Comparison of ENCODE assay signal across 8 mouse cellular contexts in genomic region chr19:4213524-4213974, GRCm38 (mm10). TPM values are rescaled to one million over a fixed set of nuclear protein-coding genes. Genes with fewer than 3 reads are reported as not detected.
A peak's percentile ranks its signal among the peaks of the same experiment; 100 is the strongest.
DNase-seq lines count a peak whose midpoint lies in the region; ATAC-seq and TF ChIP-seq lines count a peak whose summit lies in the region.

No protein-coding gene starts in this region.

- peaks cover 69% of the 10 kb centered on the region for H3K27me3 ChIP-seq in heart, embryonic 11.5 days (ENCODE audit: control insufficient read depth, insufficient read depth, low read length)
- H3K27me3 ChIP-seq in hindbrain, embryonic 15.5 days: peaks cover 56% of the 10 kb centered on the region
- H3K27me3 ChIP-seq in liver, embryonic 12.5 days (replicated peaks): peaks cover 99% of the 10 kb centered on the region
- no peaks in the 10 kb centered on the region; the same call in 1 of the 2 replicates for H3K27me3 ChIP-seq in stomach, postnatal 0 days (ENCODE audit: control insufficient read depth, insufficient read depth, low read length)

- peak overlapping the region; percentile 100 for H3K4me2 ChIP-seq in heart, embryonic 11.5 days
- peak overlapping the region; percentile 97 for H3K4me2 ChIP-seq in hindbrain, embryonic 15.5 days
- peak overlapping the region; percentile 77 for H3K4me2 ChIP-seq in liver, embryonic 12.5 days
- H3K4me2 ChIP-seq in stomach, postnatal 0 days (replicated peaks; ENCODE audit: low read depth): peak overlapping the region; percentile 97

- H3K27ac ChIP-seq in heart, embryonic 11.5 days (ENCODE audit: low read depth, low read length): no peak overlapping the region
- H3K27ac ChIP-seq in hindbrain, embryonic 15.5 days (replicated peaks): no peak overlapping the region
- no peak overlapping the region for H3K27ac ChIP-seq in liver, embryonic 12.5 days
- peak overlapping the region; percentile 93 for H3K27ac ChIP-seq in stomach, postnatal 0 days (replicated peaks)

- no peak for TF ChIP-seq CTCF in stomach, postnatal 0 days (IDR thresholded peaks at IDR 0.05; ENCODE audit: low read depth)

- no peaks in the 10 kb centered on the region for H3K36me3 ChIP-seq in heart, embryonic 11.5 days (ENCODE audit: control insufficient read depth, insufficient read depth, low read length)
- no peaks in the 10 kb centered on the region for H3K36me3 ChIP-seq in hindbrain, embryonic 15.5 days
- H3K36me3 ChIP-seq in liver, embryonic 12.5 days: no peaks in the 10 kb centered on the region
- H3K36me3 ChIP-seq in stomach, postnatal 0 days (ENCODE audit: control insufficient read depth, insufficient read depth, low read length): no peaks in the 10 kb centered on the region

- 6% methylated on average over 9 of the region's 9 CpGs for WGBS in heart, embryonic 11.5 days (ENCODE audit: insufficient replicate concordance)
- 4% methylated on average over 9 of the region's 9 CpGs for WGBS in hindbrain, embryonic 15.5 days
- 6% methylated on average over 9 of the region's 9 CpGs for WGBS in liver, embryonic 12.5 days (ENCODE audit: insufficient replicate concordance)
- WGBS in stomach, postnatal 0 days: 12% methylated on average over 9 of the region's 9 CpGs

- DNase-seq in heart, postnatal 4 days: no peak
- DNase-seq in adipocyte (ENCODE audit: low spot score): peak; percentile 78
- peak; percentile 55 for DNase-seq in stomach, postnatal 0 days (ENCODE audit: low spot score)
- DNase-seq in T-cell, adult 2 months (ENCODE audit: low spot score): no peak

- no peak overlapping the region; the same call in 1 of the 2 replicates for H3K9ac ChIP-seq in heart, embryonic 11.5 days (ENCODE audit: low read depth, low read length)
- no peak overlapping the region for H3K9ac ChIP-seq in hindbrain, embryonic 15.5 days
- no peak overlapping the region for H3K9ac ChIP-seq in liver, embryonic 12.5 days
- peak overlapping the region; percentile 91 for H3K9ac ChIP-seq in stomach, postnatal 0 days (ENCODE audit: low read length)

- H3K4me3 ChIP-seq in heart, embryonic 11.5 days (ENCODE audit: low read depth, low read length): peak overlapping the region; percentile 67; the same call in 1 of the 2 replicates
- no peak overlapping the region for H3K4me3 ChIP-seq in hindbrain, embryonic 15.5 days
- H3K4me3 ChIP-seq in liver, embryonic 12.5 days: peak overlapping the region; percentile 57
- peak overlapping the region; percentile 79 for H3K4me3 ChIP-seq in stomach, postnatal 0 days (ENCODE audit: low read depth, low read length)

- no peaks in the 10 kb centered on the region for H3K9me3 ChIP-seq in heart, embryonic 11.5 days (replicated peaks; ENCODE audit: control insufficient read depth, low read length)
- H3K9me3 ChIP-seq in hindbrain, embryonic 15.5 days: no peaks in the 10 kb centered on the region
- H3K9me3 ChIP-seq in liver, embryonic 12.5 days (replicated peaks): no peaks in the 10 kb centered on the region
- H3K9me3 ChIP-seq in stomach, postnatal 0 days (ENCODE audit: control insufficient read depth, low read length): no peaks in the 10 kb centered on the region

- peaks cover 35% of the 10 kb centered on the region for H3K4me1 ChIP-seq in heart, embryonic 11.5 days (ENCODE audit: control insufficient read depth, insufficient read depth, low read length)
- H3K4me1 ChIP-seq in hindbrain, embryonic 15.5 days (replicated peaks): peaks cover 38% of the 10 kb centered on the region
- peaks cover 45% of the 10 kb centered on the region for H3K4me1 ChIP-seq in liver, embryonic 12.5 days
- peaks cover 4% of the 10 kb centered on the region for H3K4me1 ChIP-seq in stomach, postnatal 0 days (replicated peaks; ENCODE audit: control insufficient read depth, insufficient read depth)

- no peak for TF ChIP-seq EP300 in stomach, postnatal 0 days (optimal IDR thresholded peaks at IDR 0.05)

- ATAC-seq in heart, embryonic 11.5 days (replicated peaks; ENCODE audit: insufficient number of reproducible peaks, low FRiP score, low TSS enrichment): no peak
- ATAC-seq in hindbrain, embryonic 15.5 days (ENCODE audit: low FRiP score, low read depth): no peak
- ATAC-seq in liver, embryonic 12.5 days: no peak
- ATAC-seq in stomach, postnatal 0 days (ENCODE audit: low FRiP score, low TSS enrichment): peak; percentile 28
- no peak for ATAC-seq in inflammation-experienced regulatory T-cells, adult 6 months

RNA-seq across cellular contexts. Expression of gene Clcf1, which starts 0.5 kb away (rescaled TPM):
- polyA plus RNA-seq in heart, embryonic 11.5 days (2014; fragmentation: Nextera tagmentation; extraction: Ambion mirVana): 1.2 and 2.5 TPM in 2 replicates
- total RNA-seq in heart, postnatal 4 days (2021): 1 to 10 TPM; 2.1 to 2.7 TPM
- 0.69 and 0.75 TPM in 2 replicates for polyA plus RNA-seq in hindbrain, embryonic 15.5 days (2015; fragmentation: Nextera tagmentation; extraction: Ambion mirVana)
- polyA plus RNA-seq in liver, embryonic 12.5 days (2016; fragmentation: Nextera tagmentation; extraction: Ambion mirVana): 0.73 and 1.3 TPM in 2 replicates
- polyA plus RNA-seq in stomach, postnatal 0 days (2015; fragmentation: Nextera tagmentation; extraction: Ambion mirVana): 3.2 and 3.6 TPM in 2 replicates
- 10 to 100 TPM; 13.4 to 51.6 (median 33.9) TPM for polyA plus RNA-seq in inflammation-experienced regulatory T-cells, adult 6 months (2017; shearing (Covaris generic))

RNA-seq across cellular contexts. Expression of gene AC109138.7, which starts 0.6 kb away (rescaled TPM):
- polyA plus RNA-seq in heart, embryonic 11.5 days (2014; fragmentation: Nextera tagmentation; extraction: Ambion mirVana): not detected in 2 replicates
- not detected for total RNA-seq in heart, postnatal 4 days (2021)
- polyA plus RNA-seq in hindbrain, embryonic 15.5 days (2015; fragmentation: Nextera tagmentation; extraction: Ambion mirVana): not detected in 2 replicates
- not detected in 2 replicates for polyA plus RNA-seq in liver, embryonic 12.5 days (2016; fragmentation: Nextera tagmentation; extraction: Ambion mirVana)
- polyA plus RNA-seq in stomach, postnatal 0 days (2015; fragmentation: Nextera tagmentation; extraction: Ambion mirVana): not detected in 2 replicates
- polyA plus RNA-seq in inflammation-experienced regulatory T-cells, adult 6 months (2017; shearing (Covaris generic)): not detected

RNA-seq across cellular contexts. Expression of gene Rad9a, which starts 12.1 kb away (rescaled TPM):
- polyA plus RNA-seq in heart, embryonic 11.5 days (2014; fragmentation: Nextera tagmentation; extraction: Ambion mirVana): 20.6 and 24.1 TPM in 2 replicates
- 1 to 10 TPM; 8.3 to 8.4 TPM for total RNA-seq in heart, postnatal 4 days (2021)
- polyA plus RNA-seq in hindbrain, embryonic 15.5 days (2015; fragmentation: Nextera tagmentation; extraction: Ambion mirVana): 25.5 and 27.5 TPM in 2 replicates
- polyA plus RNA-seq in liver, embryonic 12.5 days (2016; fragmentation: Nextera tagmentation; extraction: Ambion mirVana): 26.5 and 26.8 TPM in 2 replicates
- polyA plus RNA-seq in stomach, postnatal 0 days (2015; fragmentation: Nextera tagmentation; extraction: Ambion mirVana): 11.0 and 11.3 TPM in 2 replicates
- polyA plus RNA-seq in inflammation-experienced regulatory T-cells, adult 6 months (2017; shearing (Covaris generic)): 10 to 100 TPM; 43.6 to 63.0 (median 59.1) TPM

RNA-seq across cellular contexts. Expression of gene Pold4, which starts 18.1 kb away (rescaled TPM):
- 17.4 and 19.5 TPM in 2 replicates for polyA plus RNA-seq in heart, embryonic 11.5 days (2014; fragmentation: Nextera tagmentation; extraction: Ambion mirVana)
- total RNA-seq in heart, postnatal 4 days (2021): 10 to 100 TPM; 11.0 to 11.2 TPM
- 19.2 and 20.9 TPM in 2 replicates for polyA plus RNA-seq in hindbrain, embryonic 15.5 days (2015; fragmentation: Nextera tagmentation; extraction: Ambion mirVana)
- polyA plus RNA-seq in liver, embryonic 12.5 days (2016; fragmentation: Nextera tagmentation; extraction: Ambion mirVana): 12.8 and 13.2 TPM in 2 replicates
- 42.8 and 45.0 TPM in 2 replicates for polyA plus RNA-seq in stomach, postnatal 0 days (2015; fragmentation: Nextera tagmentation; extraction: Ambion mirVana)
- 100 to 1,000 TPM in 2 of 3 experiments, 10 to 100 TPM in 1; 96.4 to 134 (median 118) TPM for polyA plus RNA-seq in inflammation-experienced regulatory T-cells, adult 6 months (2017; shearing (Covaris generic))

RNA-seq across cellular contexts. Expression of gene Ppp1ca, which starts 21.7 kb away (rescaled TPM):
- 749 and 760 TPM in 2 replicates for polyA plus RNA-seq in heart, embryonic 11.5 days (2014; fragmentation: Nextera tagmentation; extraction: Ambion mirVana)
- 100 to 1,000 TPM; 481 to 484 TPM for total RNA-seq in heart, postnatal 4 days (2021)
- 582 and 587 TPM in 2 replicates for polyA plus RNA-seq in hindbrain, embryonic 15.5 days (2015; fragmentation: Nextera tagmentation; extraction: Ambion mirVana)
- 572 and 577 TPM in 2 replicates for polyA plus RNA-seq in liver, embryonic 12.5 days (2016; fragmentation: Nextera tagmentation; extraction: Ambion mirVana)
- 497 and 506 TPM in 2 replicates for polyA plus RNA-seq in stomach, postnatal 0 days (2015; fragmentation: Nextera tagmentation; extraction: Ambion mirVana)
- polyA plus RNA-seq in inflammation-experienced regulatory T-cells, adult 6 months (2017; shearing (Covaris generic)): 1,000 to 10,000 TPM in 1 of 3 experiments, 100 to 1,000 TPM in 2; 808 to 1,210 (median 823) TPM

Comparison
In these comparisons a context has a peak if more than half of its experiments do, and no peak if none do; other contexts are left out.
1. DNase-seq: peak in adipocyte (single experiment) and stomach, postnatal 0 days (single experiment); none in heart, postnatal 4 days (single experiment) and T-cell, adult 2 months (single experiment).
2. Peak in every context shown above with its lines, with median percentiles within 50 percentile points of each other: H3K4me2 ChIP-seq.